Mouse (Mus musculus): Measurements from ENCODE around the gene Bcat2.

DNA sequence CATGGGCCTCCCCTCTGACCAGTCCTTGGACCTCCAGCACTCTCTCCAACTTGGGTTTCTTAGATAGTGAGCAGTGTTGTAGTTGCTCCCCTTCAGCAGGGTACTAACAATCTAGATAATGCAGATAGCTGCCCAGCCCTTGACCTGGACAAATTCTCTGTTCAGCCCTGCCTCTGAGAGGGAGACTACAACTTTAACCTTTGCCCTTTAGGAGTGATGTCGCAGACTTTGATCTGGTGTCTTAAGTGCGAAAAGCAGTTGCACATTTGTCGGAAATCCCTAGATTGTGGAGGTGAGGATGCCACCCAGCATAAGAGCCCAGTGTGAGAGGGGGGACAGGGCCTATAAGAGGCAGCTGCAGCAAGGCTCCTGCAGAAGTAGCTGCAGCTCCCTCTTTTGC lies 54.8 kb downstream of the Bcat2 start:
- TF ChIP-seq POLR2A (IDR thresholded peaks at IDR 0.05; ENCODE audit: borderline replicate concordance, low read depth, low read length) (no peak), CTCF (IDR thresholded peaks at IDR 0.05; ENCODE audit: low read depth, low read length) (no peak)

Data from bone marrow macrophage, adult 2 months (primary cell).